18 mouse cellular contexts compared by ENCODE assay signal in genomic region chr4:41571490-41571889, GRCm38 (mm10). TPM values are rescaled to one million over a fixed set of nuclear protein-coding genes. Genes with fewer than 3 reads are reported as not detected.
A peak's percentile ranks its signal among the peaks of the same experiment; 100 is the strongest.
DNase-seq lines count a peak whose midpoint lies in the region; ATAC-seq and TF ChIP-seq lines count a peak whose summit lies in the region.
"Had no signal": no experiment of that assay in that cellular context is flagged by ENCODE, and none has a peak within 500 bp of the region (broad histone marks: within the 10 kb centered on the region; RNA-seq: fewer than 3 reads in every experiment).

No protein-coding gene starts in this region.

- no peaks in the 10 kb centered on the region; the same call in 1 of the 2 replicates for H3K27me3 ChIP-seq in thymus, adult 2 months (ENCODE audit: control insufficient read depth, insufficient read depth, low read length)
- H3K27me3 ChIP-seq: Patski had no signal

- H3K4me1 ChIP-seq in thymus, adult 2 months (replicated peaks; ENCODE audit: control insufficient read depth, insufficient read depth, low read length) = peaks cover 15% of the 10 kb centered on the region

- H3K4me3 ChIP-seq in left cerebral cortex, adult 2 months = no peak overlapping the region
- H3K4me3 ChIP-seq in thymus, adult 2 months (ENCODE audit: control insufficient read depth, insufficient read depth, low read length) = no peak overlapping the region
- H3K4me3 ChIP-seq: embryonic facial prominence, embryonic 13.5 days; liver, embryonic 15.5 days; midbrain, embryonic 10.5 days had no signal

- intact Hi-C loops in left cerebral cortex, adult 2 months (cut with DNase I) = no loop called here
- intact Hi-C loops in gastrocnemius, postnatal 14 days (cut with DNase I; ENCODE audit: low total_unique reads) = no loop called here

- ATAC-seq in megakaryocyte progenitor cell, adult 5-6 weeks (replicated peaks; ENCODE audit: poor library complexity) = no peak
- ATAC-seq: forebrain, embryonic 16.5 days; Patski had no signal

- no peaks in the 10 kb centered on the region for H3K36me3 ChIP-seq in thymus, adult 2 months (ENCODE audit: control insufficient read depth, insufficient read depth, low read length)
- H3K36me3 ChIP-seq: embryonic facial prominence, embryonic 13.5 days; liver, embryonic 15.5 days; midbrain, embryonic 10.5 days had no signal

- TF ChIP-seq POLR2A in thymus, adult 2 months (IDR thresholded peaks at IDR 0.05; ENCODE audit: control insufficient read depth, extremely low read depth, insufficient read depth, low read length, poor library complexity) = no peak

- peak; percentile 82 for DNase-seq in heart, adult 11 months
- no peak for DNase-seq in heart, postnatal 4 days
- DNase-seq in left cerebral cortex, adult 2 months (ENCODE audit: extremely low spot score in 1 of 2, low spot score in 2 of 2) = no peak
- DNase-seq in left cerebral cortex, adult 18-20 months (ENCODE audit: low spot score in 2 of 2) = no peak
- DNase-seq in thymus, postnatal 4 days = peak; percentile 26
- no peak for DNase-seq in thymus, adult 2 months
- DNase-seq in gastrocnemius, postnatal 14 days = no peak
- DNase-seq: adrenal gland, postnatal 10 days; cerebellum, adult 11-12 months; thymus, postnatal 25 days had no signal

- 64% methylated on average over 5 of the region's 5 CpGs for WGBS in thymus, adult 2 months

- TF ChIP-seq CTCF in left cerebral cortex, adult 2 months (IDR thresholded peaks at IDR 0.05) = peak; percentile 27
- TF ChIP-seq CTCF in thymus, adult 2 months (IDR thresholded peaks at IDR 0.05; ENCODE audit: borderline replicate concordance, control insufficient read depth, extremely low read depth, insufficient read depth, low read length, poor library complexity) = no peak

- H3K27ac ChIP-seq in left cerebral cortex, adult 2 months = no peak overlapping the region
- no peak overlapping the region for H3K27ac ChIP-seq in thymus, adult 2 months (ENCODE audit: control insufficient read depth, insufficient read depth, low read length)
- H3K27ac ChIP-seq: embryonic facial prominence, embryonic 13.5 days; liver, embryonic 15.5 days; midbrain, embryonic 10.5 days had no signal

RNA-seq across cellular contexts. Expression of gene Dnaic1, which starts 1.9 kb away (rescaled TPM):
- total RNA-seq in heart, postnatal 4 days (2021) = 1 to 10 TPM; 1.3 to 1.7 TPM
- 1 to 10 TPM; 6.4 to 7.5 TPM for total RNA-seq in left cerebral cortex, adult 2 months (2021)
- total RNA-seq in left cerebral cortex, adult 18-20 months (2021) = 1 to 10 TPM; 6.6 to 9.1 TPM
- 0.18 and 0.96 TPM in 2 replicates for polyA plus RNA-seq in thymus, adult 2 months (2012; rRNA removed)
- under 1 TPM; 0.47 to 0.58 TPM for total RNA-seq in gastrocnemius, postnatal 14 days (2021)
- total RNA-seq in megakaryocyte progenitor cell, adult 5-6 weeks (2015) = 0.44 TPM in 1 of 2 replicates, not detected in the other
- not detected in 2 replicates for total RNA-seq in megakaryocyte progenitor cell, adult 5-6 weeks (2017)
- total RNA-seq: granulocyte monocyte progenitor cell, adult 5-6 weeks; hematopoietic stem cell, adult 5-6 weeks had no signal

RNA-seq across cellular contexts. Expression of gene Fam219a, which starts 2.2 kb away (rescaled TPM):
- total RNA-seq in heart, postnatal 4 days (2021) = 10 to 100 TPM; 15.3 to 15.5 TPM
- total RNA-seq in left cerebral cortex, adult 2 months (2021) = 100 to 1,000 TPM; 195 to 209 TPM
- total RNA-seq in left cerebral cortex, adult 18-20 months (2021) = 100 to 1,000 TPM; 198 TPM
- polyA plus RNA-seq in thymus, adult 2 months (2012; rRNA removed) = 23.0 and 29.8 TPM in 2 replicates
- total RNA-seq in gastrocnemius, postnatal 14 days (2021) = 10 to 100 TPM; 16.2 to 17.1 TPM
- total RNA-seq in megakaryocyte progenitor cell, adult 5-6 weeks (2015) = 0.98 and 1.1 TPM in 2 replicates
- total RNA-seq in megakaryocyte progenitor cell, adult 5-6 weeks (2017) = 0.33 and 4.1 TPM in 2 replicates

RNA-seq across cellular contexts. Expression of gene 1110017D15Rik, which starts 54.4 kb away (rescaled TPM):
- total RNA-seq in heart, postnatal 4 days (2021) = not detected
- 1 to 10 TPM; 5.2 to 6.1 TPM for total RNA-seq in left cerebral cortex, adult 2 months (2021)
- 1 to 10 TPM; 5.1 to 5.7 TPM for total RNA-seq in left cerebral cortex, adult 18-20 months (2021)
- polyA plus RNA-seq in thymus, adult 2 months (2012; rRNA removed) = 0.87 and 1.7 TPM in 2 replicates
- under 1 TPM in 1 of 2 experiments, not detected in 1; 0.37 TPM for total RNA-seq in gastrocnemius, postnatal 14 days (2021)
- not detected in 2 replicates for total RNA-seq in megakaryocyte progenitor cell, adult 5-6 weeks (2015)
- not detected in 2 replicates for total RNA-seq in megakaryocyte progenitor cell, adult 5-6 weeks (2017)
- total RNA-seq: granulocyte monocyte progenitor cell, adult 5-6 weeks; hematopoietic stem cell, adult 5-6 weeks had no signal
- polyA plus RNA-seq: liver, embryonic 15.5 days had no signal

Comparison
In these comparisons a context has a peak if more than half of its experiments do, and no peak if none do; other contexts are left out.
1. DNase-seq: peak in heart, adult 11 months (single experiment) and thymus, postnatal 4 days (single experiment); none in heart, postnatal 4 days (single experiment), left cerebral cortex, adult 2 months (0 of 2), left cerebral cortex, adult 18-20 months (0 of 2), thymus, adult 2 months (single experiment) and gastrocnemius, postnatal 14 days (single experiment).
2. RNA of gene Fam219a, which starts 2.2 kb away (total RNA-seq): 195 to 209 TPM in left cerebral cortex, adult 2 months and 198 TPM in left cerebral cortex, adult 18-20 months; 16.2 to 17.1 TPM in gastrocnemius, postnatal 14 days, 15.3 to 15.5 TPM in heart, postnatal 4 days and 0.33 to 4.1 TPM in megakaryocyte progenitor cell, adult 5-6 weeks; every median in the first group is over 10 times any median in the second.
3. RNA of gene 1110017D15Rik, which starts 54.4 kb away (total RNA-seq): 5.2 to 6.1 TPM in left cerebral cortex, adult 2 months and 5.1 to 5.7 TPM in left cerebral cortex, adult 18-20 months; 0.37 TPM in gastrocnemius, postnatal 14 days, not detected in heart, postnatal 4 days and not detected in megakaryocyte progenitor cell, adult 5-6 weeks; every median in the first group is over 4 times any median in the second.